Mouse (Mus musculus): ENCODE data around the gene Dner. TPM values are rescaled to one million over a fixed set of nuclear protein-coding genes. Genes with fewer than 3 reads are reported as not detected.
A peak's percentile ranks its signal among the peaks of the same experiment; 100 is the strongest.

The Dner gene
- polyA plus RNA-seq, 1 experiment from 2014 or later = 1.1 TPM

GRCm38 (mm10) chr1:84616133-84616532, 79.9 kb downstream of the Dner start:
- no peak overlapping the region for H3K4me2 ChIP-seq (replicated peaks; ENCODE audit: low read depth, low read length)
- H3K4me3 ChIP-seq (ENCODE audit: low read length) = no peak overlapping the region
- H3K36me3 ChIP-seq (ENCODE audit: control insufficient read depth, insufficient read depth, low read length) = no peaks in the 10 kb centered on the region
- H3K9me3 ChIP-seq (ENCODE audit: control insufficient read depth, low read length) = no peaks in the 10 kb centered on the region
- H3K4me1 ChIP-seq (ENCODE audit: control insufficient read depth, insufficient read depth, low read length) = no peaks in the 10 kb centered on the region
- no peak for ATAC-seq (ENCODE audit: low FRiP score, low TSS enrichment)
- no peak overlapping the region for H3K9ac ChIP-seq (ENCODE audit: low read depth, low read length)
- H3K27me3 ChIP-seq (ENCODE audit: control insufficient read depth, insufficient read depth, low read length) = no peaks in the 10 kb centered on the region
- no peak overlapping the region for H3K27ac ChIP-seq (ENCODE audit: low read depth, low read length)

DNA sequence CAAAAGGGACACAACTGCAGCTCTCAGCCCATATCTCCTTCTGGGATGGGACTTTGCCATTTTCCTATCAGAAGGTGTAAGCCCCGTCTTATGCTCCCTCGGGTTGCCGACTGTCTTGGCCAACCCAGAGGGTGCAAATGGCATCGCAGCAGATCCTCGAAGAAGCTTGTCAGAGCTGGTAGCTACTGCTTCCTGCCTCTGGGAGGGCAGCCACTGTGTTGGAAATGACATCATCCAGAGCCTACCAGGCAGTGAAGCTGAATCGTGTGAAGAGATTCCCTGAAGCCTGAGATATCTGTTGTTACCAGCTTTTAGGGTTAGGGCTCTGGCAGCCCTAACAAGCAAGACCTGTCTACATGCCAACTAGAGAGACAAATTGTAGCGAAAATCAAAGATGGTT, 81.4 kb downstream of the Dner start:
- no peak for ATAC-seq (ENCODE audit: low FRiP score, low TSS enrichment)
- no peaks in the 10 kb centered on the region for H3K4me1 ChIP-seq (ENCODE audit: control insufficient read depth, insufficient read depth, low read length)
- WGBS = 83% methylated on average over 7 of the region's 7 CpGs
- no peak overlapping the region for H3K9ac ChIP-seq (ENCODE audit: low read depth, low read length)
- no peaks in the 10 kb centered on the region for H3K9me3 ChIP-seq (ENCODE audit: control insufficient read depth, low read length)
- no peak overlapping the region for H3K4me2 ChIP-seq (replicated peaks; ENCODE audit: low read depth, low read length)
- no peaks in the 10 kb centered on the region for H3K36me3 ChIP-seq (ENCODE audit: control insufficient read depth, insufficient read depth, low read length)
- no peak overlapping the region for H3K27ac ChIP-seq (ENCODE audit: low read depth, low read length)
- H3K27me3 ChIP-seq (ENCODE audit: control insufficient read depth, insufficient read depth, low read length) = no peaks in the 10 kb centered on the region
- no peak overlapping the region for H3K4me3 ChIP-seq (ENCODE audit: low read length)

GRCm38 (mm10) chr1:84613119-84613518, 82.9 kb downstream of the Dner start:
- 85% methylated on average over 8 of the region's 8 CpGs for WGBS

DNA sequence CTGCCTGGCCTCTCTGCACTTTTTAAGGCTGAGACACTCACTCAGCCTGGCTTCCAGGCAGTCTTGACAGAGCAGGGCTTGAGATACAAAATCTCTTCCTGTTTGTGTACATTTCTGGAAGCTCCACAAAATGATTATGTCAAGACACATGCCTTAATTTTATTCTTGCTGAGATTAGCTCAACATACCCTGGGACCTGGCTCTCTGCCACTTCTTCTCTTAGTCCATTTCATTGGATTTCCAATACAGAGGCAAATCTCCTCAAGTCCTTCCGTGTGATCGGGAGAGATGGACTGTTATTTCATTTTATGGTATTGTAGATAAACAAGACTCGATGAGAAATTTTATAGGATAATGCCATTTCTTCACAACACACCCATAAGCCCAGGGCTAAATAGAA, 84.7 kb downstream of the Dner start:
- H3K27ac ChIP-seq (ENCODE audit: low read depth, low read length) = no peak overlapping the region
- H3K4me3 ChIP-seq (ENCODE audit: low read length) = no peak overlapping the region
- no peak overlapping the region for H3K9ac ChIP-seq (ENCODE audit: low read depth, low read length)
- H3K36me3 ChIP-seq (ENCODE audit: control insufficient read depth, insufficient read depth, low read length) = no peaks in the 10 kb centered on the region
- no peak for ATAC-seq (ENCODE audit: low FRiP score, low TSS enrichment)
- H3K27me3 ChIP-seq (ENCODE audit: control insufficient read depth, insufficient read depth, low read length) = no peaks in the 10 kb centered on the region
- 89% methylated on average over 3 of the region's 3 CpGs for WGBS
- no peak overlapping the region for H3K4me2 ChIP-seq (replicated peaks; ENCODE audit: low read depth, low read length)
- no peaks in the 10 kb centered on the region for H3K9me3 ChIP-seq (ENCODE audit: control insufficient read depth, low read length)
- H3K4me1 ChIP-seq (ENCODE audit: control insufficient read depth, insufficient read depth, low read length) = no peaks in the 10 kb centered on the region

More at GRCm38 (mm10) chr1:84613119-84613518, 82.9 kb downstream of the Dner start:
- H3K27ac ChIP-seq (ENCODE audit: low read depth, low read length) = no peak overlapping the region
- no peak overlapping the region for H3K4me3 ChIP-seq (ENCODE audit: low read length)
- H3K4me1 ChIP-seq (ENCODE audit: control insufficient read depth, insufficient read depth, low read length) = no peaks in the 10 kb centered on the region
- no peaks in the 10 kb centered on the region for H3K36me3 ChIP-seq (ENCODE audit: control insufficient read depth, insufficient read depth, low read length)
- H3K4me2 ChIP-seq (replicated peaks; ENCODE audit: low read depth, low read length) = no peak overlapping the region
- no peaks in the 10 kb centered on the region for H3K9me3 ChIP-seq (ENCODE audit: control insufficient read depth, low read length)
- no peak for ATAC-seq (ENCODE audit: low FRiP score, low TSS enrichment)
- H3K9ac ChIP-seq (ENCODE audit: low read depth, low read length) = no peak overlapping the region
- H3K27me3 ChIP-seq (ENCODE audit: control insufficient read depth, insufficient read depth, low read length) = no peaks in the 10 kb centered on the region

DNA sequence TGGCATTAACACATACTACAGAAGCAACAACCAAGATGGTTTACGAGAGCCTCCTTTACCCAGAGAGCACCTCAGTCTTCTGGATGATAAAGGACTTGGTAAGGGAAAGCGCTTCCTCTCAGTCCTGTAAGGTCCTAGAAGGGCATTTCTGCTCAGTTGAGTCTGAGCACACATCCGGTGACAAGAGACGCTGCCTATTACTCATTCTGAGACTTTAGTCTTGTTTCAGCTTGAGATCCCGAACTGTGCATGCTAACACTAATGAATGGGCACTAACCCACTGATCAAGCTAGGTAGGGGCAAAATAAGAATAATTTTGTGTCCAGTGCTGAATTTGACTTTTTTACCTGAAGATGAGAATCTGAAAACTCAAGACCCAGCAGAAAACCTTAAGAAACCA, 97.0 kb downstream of the Dner start:
- Histone ChIP-seq H3K4me2 (replicated peaks; ENCODE audit: low read depth, low read length) (no peak overlapping the region), H3K9me3 (ENCODE audit: control insufficient read depth, low read length) (no peaks in the 10 kb centered on the region), H3K27me3 (ENCODE audit: control insufficient read depth, insufficient read depth, low read length) (no peaks in the 10 kb centered on the region), H3K9ac (ENCODE audit: low read depth, low read length) (no peak overlapping the region), H3K4me1 (ENCODE audit: control insufficient read depth, insufficient read depth, low read length) (no peaks in the 10 kb centered on the region), H3K27ac (ENCODE audit: low read depth, low read length) (no peak overlapping the region), H3K4me3 (ENCODE audit: low read length) (no peak overlapping the region), H3K36me3 (ENCODE audit: control insufficient read depth, insufficient read depth, low read length) (no peaks in the 10 kb centered on the region)
- no peak for ATAC-seq (ENCODE audit: low FRiP score, low TSS enrichment)
- 88% methylated on average over 5 of the region's 5 CpGs for WGBS

- Histone ChIP-seq H3K4me1 (ENCODE audit: control insufficient read depth, insufficient read depth, low read length) (no peaks in the 10 kb centered on the region), H3K27me3 (ENCODE audit: control insufficient read depth, insufficient read depth, low read length) (no peaks in the 10 kb centered on the region), H3K4me3 (ENCODE audit: low read length) (no peak overlapping the region), H3K9ac (ENCODE audit: low read depth, low read length) (no peak overlapping the region), H3K36me3 (ENCODE audit: control insufficient read depth, insufficient read depth, low read length) (no peaks in the 10 kb centered on the region), H3K27ac (ENCODE audit: low read depth, low read length) (no peak overlapping the region), H3K4me2 (replicated peaks; ENCODE audit: low read depth, low read length) (no peak overlapping the region), H3K9me3 (ENCODE audit: control insufficient read depth, low read length) (no peaks in the 10 kb centered on the region)
- WGBS = 71% methylated on average over 3 of the region's 3 CpGs
- no peak for ATAC-seq (ENCODE audit: low FRiP score, low TSS enrichment)
Measured at GRCm38 (mm10) chr1:84596023-84596422, 100.0 kb downstream of the Dner start.

DNA sequence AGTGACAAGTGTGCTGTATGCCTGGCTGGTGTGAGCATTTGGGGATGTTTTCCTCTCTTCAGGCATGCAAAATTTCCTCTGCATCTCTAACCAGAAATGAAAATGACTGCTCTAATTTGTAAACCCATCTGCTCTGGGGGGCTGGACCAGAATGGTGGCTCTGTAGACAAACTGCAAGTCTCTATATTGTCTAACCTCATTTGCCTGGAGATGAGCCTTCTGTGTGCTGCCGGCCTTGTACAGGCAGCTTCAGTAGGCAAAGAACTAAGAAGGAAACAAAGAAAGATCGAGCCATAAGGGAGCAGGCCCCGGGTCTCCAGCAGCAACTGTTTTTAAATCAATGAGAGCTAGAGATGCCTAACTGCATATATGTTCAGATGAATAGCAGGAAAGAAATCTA, 103.6 kb downstream of the Dner start:
- Histone ChIP-seq H3K36me3 (ENCODE audit: control insufficient read depth, insufficient read depth, low read length) (no peaks in the 10 kb centered on the region), H3K4me3 (ENCODE audit: low read length) (no peak overlapping the region), H3K4me2 (replicated peaks; ENCODE audit: low read depth, low read length) (no peak overlapping the region), H3K4me1 (ENCODE audit: control insufficient read depth, insufficient read depth, low read length) (no peaks in the 10 kb centered on the region), H3K27ac (ENCODE audit: low read depth, low read length) (no peak overlapping the region), H3K9me3 (ENCODE audit: control insufficient read depth, low read length) (no peaks in the 10 kb centered on the region), H3K9ac (ENCODE audit: low read depth, low read length) (no peak overlapping the region), H3K27me3 (ENCODE audit: control insufficient read depth, insufficient read depth, low read length) (no peaks in the 10 kb centered on the region)
- WGBS = 85% methylated on average over 3 of the region's 3 CpGs
- no peak for ATAC-seq (ENCODE audit: low FRiP score, low TSS enrichment)

DNA sequence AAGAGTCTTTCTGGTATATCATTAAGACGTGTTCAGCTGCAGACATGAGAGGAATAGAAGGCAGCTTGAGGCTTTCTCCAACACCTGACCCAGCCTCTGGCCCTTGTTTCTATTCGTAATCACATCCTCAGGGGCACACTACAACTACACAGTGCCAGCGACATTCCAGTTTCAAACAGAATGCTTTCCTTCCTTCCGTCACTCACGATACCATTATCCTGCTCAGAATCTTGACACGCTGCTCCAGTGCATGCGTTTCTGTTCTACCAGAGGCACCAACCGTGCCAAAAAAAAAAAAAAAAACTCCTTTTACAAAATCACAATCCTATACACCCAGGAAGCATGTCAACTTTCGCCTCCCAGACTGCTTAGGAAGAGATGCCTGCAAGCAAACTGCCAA, 105.5 kb downstream of the Dner start:
- H3K27ac ChIP-seq (ENCODE audit: low read depth, low read length) = no peak overlapping the region
- WGBS = 79% methylated on average over 9 of the region's 9 CpGs
- no peak overlapping the region for H3K4me2 ChIP-seq (replicated peaks; ENCODE audit: low read depth, low read length)
- ATAC-seq (ENCODE audit: low FRiP score, low TSS enrichment) = no peak
- H3K36me3 ChIP-seq (ENCODE audit: control insufficient read depth, insufficient read depth, low read length) = no peaks in the 10 kb centered on the region
- H3K4me1 ChIP-seq (ENCODE audit: control insufficient read depth, insufficient read depth, low read length) = no peaks in the 10 kb centered on the region
- no peaks in the 10 kb centered on the region for H3K27me3 ChIP-seq (ENCODE audit: control insufficient read depth, insufficient read depth, low read length)
- no peaks in the 10 kb centered on the region for H3K9me3 ChIP-seq (ENCODE audit: control insufficient read depth, low read length)
- no peak overlapping the region for H3K4me3 ChIP-seq (ENCODE audit: low read length)
- no peak overlapping the region for H3K9ac ChIP-seq (ENCODE audit: low read depth, low read length)

- Histone ChIP-seq H3K27ac (ENCODE audit: low read depth, low read length) (no peak overlapping the region), H3K27me3 (ENCODE audit: control insufficient read depth, insufficient read depth, low read length) (no peaks in the 10 kb centered on the region), H3K36me3 (ENCODE audit: control insufficient read depth, insufficient read depth, low read length) (no peaks in the 10 kb centered on the region), H3K9ac (ENCODE audit: low read depth, low read length) (no peak overlapping the region), H3K4me1 (ENCODE audit: control insufficient read depth, insufficient read depth, low read length) (no peaks in the 10 kb centered on the region), H3K4me3 (ENCODE audit: low read length) (no peak overlapping the region), H3K4me2 (replicated peaks; ENCODE audit: low read depth, low read length) (no peak overlapping the region), H3K9me3 (ENCODE audit: control insufficient read depth, low read length) (no peaks in the 10 kb centered on the region)
- WGBS = 17% methylated on average over 6 of the region's 6 CpGs
- ATAC-seq (ENCODE audit: low FRiP score, low TSS enrichment) = no peak
Measured at GRCm38 (mm10) chr1:84585434-84585833, 110.6 kb downstream of the Dner start.

DNA sequence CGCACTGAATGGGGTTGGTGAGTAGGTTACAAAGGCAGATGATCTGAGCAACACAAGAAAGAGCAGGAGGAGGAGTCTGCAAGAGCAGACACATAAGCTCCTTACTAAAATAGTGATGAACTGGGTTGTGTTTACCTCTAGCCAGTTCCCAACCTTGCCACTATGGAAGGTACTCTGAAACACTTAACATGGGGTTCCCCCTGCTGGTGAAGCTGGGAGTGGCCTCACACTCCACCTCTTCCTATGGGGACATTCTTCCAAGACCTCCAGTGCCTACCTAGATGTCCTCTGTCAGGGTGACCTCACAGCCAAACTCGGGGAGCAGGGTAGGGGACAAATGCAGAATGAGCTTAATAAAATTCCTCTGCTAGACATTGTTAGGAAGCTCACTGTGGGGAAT, 114.2 kb downstream of the Dner start:
- H3K4me3 ChIP-seq (ENCODE audit: low read length) = no peak overlapping the region
- WGBS = 64% methylated on average over 2 of the region's 2 CpGs
- H3K9ac ChIP-seq (ENCODE audit: low read depth, low read length) = no peak overlapping the region
- no peak overlapping the region for H3K4me2 ChIP-seq (replicated peaks; ENCODE audit: low read depth, low read length)
- H3K9me3 ChIP-seq (ENCODE audit: control insufficient read depth, low read length) = no peaks in the 10 kb centered on the region
- no peaks in the 10 kb centered on the region for H3K4me1 ChIP-seq (ENCODE audit: control insufficient read depth, insufficient read depth, low read length)
- H3K36me3 ChIP-seq (ENCODE audit: control insufficient read depth, insufficient read depth, low read length) = no peaks in the 10 kb centered on the region
- no peaks in the 10 kb centered on the region for H3K27me3 ChIP-seq (ENCODE audit: control insufficient read depth, insufficient read depth, low read length)
- no peak overlapping the region for H3K27ac ChIP-seq (ENCODE audit: low read depth, low read length)
- ATAC-seq (ENCODE audit: low FRiP score, low TSS enrichment) = peak; percentile 71; the same call in 1 of the 2 replicates
